Mouse (Mus musculus) heart, postnatal 0 days (tissue): ENCODE data around the gene Gab2.

Experiments
- CTCF ChIP-seq: IDR thresholded peaks from 2 replicates; pipeline ENCODE4 v1.5.1; 2016; ENCODE audit warnings: antibody characterized with exemption, control low read depth, low read depth
- EP300 ChIP-seq: IDR thresholded peaks from 2 replicates; pipeline ENCODE4 v1.6.1; 2016; ENCODE audit warnings: antibody characterized with exemption, low read depth

GRCm38 (mm10) chr7:97164261-97164660, 82.9 kb downstream of the Gab2 start:
- no peak for TF ChIP-seq CTCF
- no peak for TF ChIP-seq EP300
